Mouse (Mus musculus): ENCODE measurements around the gene Vmn1r79. TPM values are rescaled to one million over a fixed set of nuclear protein-coding genes. Genes with fewer than 3 reads are reported as not detected.

Vmn1r79 gene
- polyA plus RNA-seq (2014; fragmentation: Illumina TruSeq; extraction: RNeasy Lipid Tissue Mini Kit (QIAGEN cat#74804); ENCODE audit: low read depth, low replicate concordance): not detected

DNA sequence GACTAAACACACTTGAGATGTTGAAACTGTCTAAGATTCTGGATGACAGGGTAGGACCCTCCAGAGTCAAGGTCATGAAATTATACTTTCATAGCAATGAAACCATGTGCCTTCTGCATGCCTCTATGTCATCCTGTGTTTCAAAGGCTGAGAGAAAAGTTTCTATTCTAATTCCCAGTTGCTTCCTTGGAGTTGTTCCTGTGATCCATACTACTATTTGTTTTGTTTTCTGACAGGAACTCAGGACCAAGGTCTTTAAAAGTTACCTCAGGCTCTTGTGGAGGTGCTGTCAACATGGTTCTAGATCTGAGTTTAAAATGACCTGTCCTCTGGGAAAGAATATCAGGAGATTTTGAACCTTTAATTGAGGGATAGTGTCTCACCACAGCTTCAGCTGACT lies at the start of gene Vmn1r79:
TSS of gene Vmn1r79 (plus strand) at position 301 of the 400 bp plus-strand sequence.

DNA sequence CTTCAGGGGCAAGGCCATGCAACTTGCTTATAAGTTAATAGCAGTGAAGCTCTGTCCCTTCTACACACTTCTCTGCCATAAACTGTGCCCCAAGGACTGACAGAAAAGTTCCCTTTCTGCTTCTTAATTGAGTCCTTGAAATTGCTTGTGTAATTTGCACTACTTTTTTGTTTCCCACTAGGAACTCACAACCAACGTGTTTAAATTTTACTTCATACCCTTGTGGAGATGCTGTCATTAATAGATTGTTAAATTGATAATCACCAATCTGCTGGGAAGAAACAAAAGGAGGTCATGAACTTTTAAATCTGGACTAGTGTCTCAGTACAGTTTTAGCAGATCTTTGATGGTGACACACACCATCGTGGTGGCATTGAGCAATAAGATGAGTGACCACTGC lies 21.1 kb upstream of the Vmn1r79 start, which contains the start of gene Vmn1r78:
TSS of gene Vmn1r78 (plus strand) at position 301 of the 400 bp plus-strand sequence.

DNA sequence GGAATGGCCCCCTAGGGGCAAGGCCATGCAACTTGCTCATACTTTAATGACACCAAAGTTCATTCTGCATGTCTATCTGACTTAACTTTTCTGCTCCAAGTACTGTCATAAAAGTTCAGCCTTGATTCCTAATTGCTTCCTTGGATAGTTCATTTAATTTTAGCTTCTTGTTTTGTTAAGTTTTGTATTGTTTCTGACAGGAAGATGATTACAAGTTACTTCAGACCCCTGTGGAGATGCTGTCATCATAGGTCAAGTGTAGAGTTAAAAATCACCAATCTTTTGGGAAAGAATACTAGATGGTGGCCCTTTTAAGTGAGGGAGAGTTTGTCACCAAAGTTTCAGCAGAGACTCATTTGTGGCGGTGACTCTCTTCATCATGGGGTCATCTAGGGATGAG lies 17.9 kb downstream of the Vmn1r79 start, which contains the start of gene Vmn1r80:
TSS of gene Vmn1r80 (plus strand) at position 301 of the 400 bp plus-strand sequence.

Other genes with a start within 250 kb of the Vmn1r79 start
- not detected for gene Vmn1r76, start 233.1 kb upstream of the Vmn1r79 start, polyA plus RNA-seq (2014; fragmentation: Illumina TruSeq; extraction: RNeasy Lipid Tissue Mini Kit (QIAGEN cat#74804); ENCODE audit: low read depth, low replicate concordance)
- gene Vmn1r77, start 134.5 kb upstream of the Vmn1r79 start, polyA plus RNA-seq (2014; fragmentation: Illumina TruSeq; extraction: RNeasy Lipid Tissue Mini Kit (QIAGEN cat#74804); ENCODE audit: low read depth, low replicate concordance): not detected
- not detected for gene Vmn1r78, start 21.0 kb upstream of the Vmn1r79 start, polyA plus RNA-seq (2014; fragmentation: Illumina TruSeq; extraction: RNeasy Lipid Tissue Mini Kit (QIAGEN cat#74804); ENCODE audit: low read depth, low replicate concordance)
- gene Vmn1r80, start 18.0 kb downstream of the Vmn1r79 start, polyA plus RNA-seq (2014; fragmentation: Illumina TruSeq; extraction: RNeasy Lipid Tissue Mini Kit (QIAGEN cat#74804); ENCODE audit: low read depth, low replicate concordance): not detected
- gene Vmn1r81, start 97.0 kb downstream of the Vmn1r79 start, polyA plus RNA-seq (2014; fragmentation: Illumina TruSeq; extraction: RNeasy Lipid Tissue Mini Kit (QIAGEN cat#74804); ENCODE audit: low read depth, low replicate concordance): not detected
- gene Vmn1r82, start 129.2 kb downstream of the Vmn1r79 start, polyA plus RNA-seq (2014; fragmentation: Illumina TruSeq; extraction: RNeasy Lipid Tissue Mini Kit (QIAGEN cat#74804); ENCODE audit: low read depth, low replicate concordance): not detected
- gene Vmn1r83, start 158.2 kb downstream of the Vmn1r79 start, polyA plus RNA-seq (2014; fragmentation: Illumina TruSeq; extraction: RNeasy Lipid Tissue Mini Kit (QIAGEN cat#74804); ENCODE audit: low read depth, low replicate concordance): not detected
- gene Vmn1r84, start 198.0 kb downstream of the Vmn1r79 start, polyA plus RNA-seq (2014; fragmentation: Illumina TruSeq; extraction: RNeasy Lipid Tissue Mini Kit (QIAGEN cat#74804); ENCODE audit: low read depth, low replicate concordance): not detected

Data from adrenal gland, adult 10 weeks (tissue).